ENCODE assay signal across 15 mouse cellular contexts in genomic region chr9:99786864-99787263, GRCm38 (mm10).
"Had no signal": no experiment of that assay in that cellular context is flagged by ENCODE, and none has a peak within 500 bp of the region (broad histone marks: within the 10 kb centered on the region; RNA-seq: fewer than 3 reads in every experiment).

No protein-coding gene starts in this region.

- DNase-seq: liver, embryonic 13.5 days; liver, postnatal 0 days; lung, adult 2 months; lung, postnatal 14 days; lung, postnatal 36 days; retina, postnatal 1 day; right cerebral cortex, adult 18-20 months; right cerebral cortex, postnatal 25 days; right cerebral cortex, postnatal 4 days; spleen, adult 18-20 months; thymus, adult 2 months; thymus, postnatal 25 days had no signal

- ATAC-seq: liver, postnatal 0 days; lung, postnatal 0 days; midbrain, embryonic 13.5 days; midbrain, embryonic 15.5 days had no signal
